Mouse (Mus musculus) spleen, postnatal 0 days (tissue): Measurements from ENCODE around the gene Dlg2. TPM values are rescaled to one million over a fixed set of nuclear protein-coding genes. Genes with fewer than 3 reads are reported as not detected.

Experiments used
- polyA plus RNA-seq: library from polyadenylated mRNA; unstranded; fragments of >200 nt; fragmentation: Nextera tagmentation; extraction: Ambion mirVana; gene quantifications from 2 replicates; pipeline ENCODE4 v1.2.1, GENCODE M21; 2015

The Dlg2 gene
- polyA plus RNA-seq, result 0.87 and 0.93 TPM in 2 replicates

DNA sequence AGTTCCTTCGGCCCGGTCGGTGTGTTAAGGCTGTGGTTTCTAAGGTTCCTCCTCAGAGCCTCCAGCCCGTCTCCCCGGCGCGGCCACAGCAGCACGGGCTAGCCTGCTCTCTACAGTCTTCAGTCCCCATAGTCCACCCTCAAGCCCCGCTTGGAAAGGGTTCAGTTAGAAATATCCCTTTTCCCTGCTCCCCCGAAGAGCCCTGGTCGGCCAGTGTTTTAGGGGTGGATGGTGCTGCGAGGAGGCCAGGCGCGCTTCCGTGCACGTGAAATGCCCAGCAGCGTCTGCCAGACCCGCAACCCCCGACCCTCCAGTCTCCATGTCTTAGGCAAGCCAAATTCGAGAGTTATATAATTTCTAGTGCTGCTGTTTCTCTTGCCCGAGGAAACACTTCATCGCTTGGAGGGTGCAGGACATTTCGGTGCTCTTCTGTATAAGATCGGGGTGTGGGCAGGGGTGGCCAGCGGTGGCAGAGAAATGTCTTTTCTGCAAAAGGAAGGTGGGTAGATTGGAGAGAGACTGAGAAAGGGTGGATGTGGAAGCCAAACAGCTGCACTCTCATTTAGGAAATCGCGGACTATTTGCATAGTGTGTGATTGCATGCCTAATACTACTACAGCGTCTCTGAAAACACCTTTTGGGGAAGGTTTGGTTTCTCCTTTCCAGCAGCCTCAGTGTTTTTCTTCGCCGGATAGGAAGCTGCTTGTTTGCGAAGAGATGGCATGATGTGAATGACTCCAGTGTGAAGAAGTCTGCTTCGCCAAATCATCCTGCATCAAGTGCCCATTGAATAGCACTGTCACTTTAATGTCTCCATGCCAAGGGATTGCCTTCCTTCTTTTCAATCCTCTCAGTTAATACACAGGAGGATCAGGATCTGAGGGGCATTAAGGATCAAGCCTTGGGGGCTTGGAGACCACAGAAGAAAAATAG, at the start of gene Dlg2:
TSS of gene Dlg2 (plus strand) at position 360 of the 933 bp plus-strand sequence.

DNA sequence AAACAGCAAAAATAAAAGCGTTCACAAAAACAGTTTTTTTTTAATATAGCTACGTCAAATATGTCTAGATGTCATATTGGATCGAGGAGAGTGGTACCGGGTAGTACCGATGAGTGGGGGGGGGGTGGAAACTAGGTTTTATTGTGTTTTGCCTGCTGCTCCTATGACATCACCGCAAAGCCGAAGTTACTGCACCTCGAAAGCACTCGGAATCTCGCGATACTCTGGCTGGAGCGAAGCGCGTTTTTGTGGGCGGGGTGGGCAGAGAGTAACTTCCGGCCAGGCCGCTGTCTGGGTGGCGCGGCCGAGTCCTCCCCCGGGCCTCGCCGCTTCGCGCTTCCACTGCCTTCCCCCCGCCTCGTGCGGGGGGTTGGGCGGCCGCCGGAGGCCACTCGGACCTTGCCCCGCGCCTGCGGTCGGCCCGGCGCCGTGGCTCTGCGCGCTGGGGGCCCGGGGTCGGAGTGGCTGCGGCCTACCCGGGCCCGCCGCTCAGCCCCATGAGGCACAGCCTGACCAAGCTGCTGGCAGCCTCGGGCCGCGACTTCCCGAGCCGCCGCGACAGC, 33.9 kb upstream of the Dlg2 start, which contains the start of gene Crebzf:
TSS of gene Crebzf (plus strand) at position 212 of the 563 bp plus-strand sequence.

DNA sequence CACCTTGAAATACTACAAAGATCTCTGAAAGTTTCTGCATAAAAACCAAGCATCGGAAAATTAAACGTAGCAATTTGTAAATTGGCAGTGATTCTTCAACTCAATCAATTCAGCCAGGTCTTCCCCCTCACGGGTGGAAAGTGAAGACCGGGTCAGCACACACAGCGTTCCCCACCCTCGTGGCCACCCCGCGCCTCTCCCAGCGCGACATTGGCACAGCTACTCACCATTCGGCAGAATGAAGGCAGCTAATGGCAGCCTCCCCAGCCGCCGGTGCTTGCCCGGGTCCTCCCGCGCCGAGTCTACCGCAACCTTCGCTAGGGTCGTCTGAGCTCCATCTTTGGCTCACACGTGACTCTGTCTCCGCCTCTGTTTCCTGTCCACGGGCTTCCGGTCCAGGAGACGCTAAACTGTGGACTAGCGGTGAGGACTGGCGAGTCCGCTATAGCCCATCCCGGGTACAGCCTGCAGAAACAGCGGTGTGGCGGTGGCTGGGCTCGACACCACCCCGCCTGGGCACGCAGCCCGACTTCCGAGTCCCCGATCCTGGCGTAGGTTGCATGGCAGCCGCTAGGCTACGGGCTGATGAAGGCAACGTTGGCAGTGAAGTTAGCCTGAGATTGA, 19.5 kb upstream of the Dlg2 start, which contains the start of gene Tmem126a:
TSS of gene Tmem126a (minus strand) at position 385 of the 624 bp plus-strand sequence.

DNA sequence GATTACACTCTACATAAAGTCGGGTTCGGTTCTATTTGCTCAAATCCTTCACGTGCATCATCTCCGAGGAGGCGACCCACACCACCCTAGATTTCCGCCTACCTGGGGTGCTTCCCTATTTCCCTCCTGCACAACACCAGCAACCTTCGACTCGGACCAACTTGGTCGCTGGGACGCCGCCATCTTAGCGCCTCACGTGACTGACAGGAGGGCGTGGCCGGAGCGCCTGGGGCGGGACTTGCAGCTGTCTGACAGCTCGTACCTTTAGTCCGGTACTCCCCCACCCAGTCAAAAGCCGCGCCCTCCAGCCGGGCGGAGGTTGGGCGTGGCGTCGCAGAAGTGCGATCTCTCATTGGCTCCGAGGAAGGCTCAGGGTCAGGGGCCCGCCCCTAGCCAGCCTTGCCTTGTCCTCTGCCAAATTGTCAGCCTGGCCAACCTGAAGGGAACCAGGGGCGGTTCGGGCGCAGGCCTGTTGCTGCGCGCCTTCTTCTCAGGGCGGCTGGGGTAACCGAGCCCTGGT, 619 bp upstream of the Dlg2 start, which contains the start of gene Tmem126b:
TSS of gene Tmem126b (minus strand) at position 209 of the 520 bp plus-strand sequence.

Other genes with a start within 250 kb of the Dlg2 start
- not detected in 2 replicates for gene Ccdc83, start 210.9 kb upstream of the Dlg2 start, polyA plus RNA-seq
- 0.90 and 1.7 TPM in 2 replicates for gene Sytl2, start 174.4 kb upstream of the Dlg2 start, polyA plus RNA-seq
- gene Ccdc89, start 50.1 kb upstream of the Dlg2 start, polyA plus RNA-seq, result 0.10 TPM in 2 replicates
- 23.0 and 25.7 TPM in 2 replicates for gene Crebzf, start 33.9 kb upstream of the Dlg2 start, polyA plus RNA-seq
- gene Tmem126a, start 19.4 kb upstream of the Dlg2 start, polyA plus RNA-seq, result 42.4 and 48.3 TPM in 2 replicates
- gene Tmem126b, start 671 bp upstream of the Dlg2 start, polyA plus RNA-seq, result 12.3 and 13.7 TPM in 2 replicates